Mouse (Mus musculus): ENCODE measurements around the gene Pip4k2a.

Gene Pip4k2a

GRCm38 (mm10) chr2:18956424-18956823 is 41.5 kb downstream of the Pip4k2a start:
- DNase-seq (ENCODE audit: low read depth, low spot score) = no peak

GRCm38 (mm10) chr2:18955671-18956070 is 42.3 kb downstream of the Pip4k2a start:
- DNase-seq (ENCODE audit: low read depth, low spot score) = no peak

- DNase-seq (ENCODE audit: low read depth, low spot score) = no peak
Observed at GRCm38 (mm10) chr2:18955022-18955421, 42.9 kb downstream of the Pip4k2a start.

- DNase-seq (ENCODE audit: low read depth, low spot score) = no peak
Observed at GRCm38 (mm10) chr2:18954422-18954821, 43.5 kb downstream of the Pip4k2a start.

GRCm38 (mm10) chr2:18952102-18952673 is 45.7 kb downstream of the Pip4k2a start:
- no peak for DNase-seq (ENCODE audit: low read depth, low spot score)

GRCm38 (mm10) chr2:18950758-18951157 is 47.2 kb downstream of the Pip4k2a start:
- no peak for DNase-seq (ENCODE audit: low read depth, low spot score)

- no peak for DNase-seq (ENCODE audit: low read depth, low spot score)
Observed at GRCm38 (mm10) chr2:18948741-18949140, 49.2 kb downstream of the Pip4k2a start.

GRCm38 (mm10) chr2:18947669-18948459 is 50.1 kb downstream of the Pip4k2a start:
- DNase-seq (ENCODE audit: low read depth, low spot score) = no peak

- no peak for DNase-seq (ENCODE audit: low read depth, low spot score)
Observed at GRCm38 (mm10) chr2:18945438-18945837, 52.5 kb downstream of the Pip4k2a start.

- no peak for DNase-seq (ENCODE audit: low read depth, low spot score)
Observed at GRCm38 (mm10) chr2:18943930-18944329, 54.0 kb downstream of the Pip4k2a start.

GRCm38 (mm10) chr2:18943366-18943765 is 54.6 kb downstream of the Pip4k2a start:
- DNase-seq (ENCODE audit: low read depth, low spot score) = no peak

GRCm38 (mm10) chr2:18940693-18941270 is 57.1 kb downstream of the Pip4k2a start:
- no peak for DNase-seq (ENCODE audit: low read depth, low spot score)

- DNase-seq (ENCODE audit: low read depth, low spot score) = no peak
Observed at GRCm38 (mm10) chr2:18938923-18939329, 59.0 kb downstream of the Pip4k2a start.

- DNase-seq (ENCODE audit: low read depth, low spot score) = no peak
Observed at GRCm38 (mm10) chr2:18938232-18938631, 59.7 kb downstream of the Pip4k2a start.

GRCm38 (mm10) chr2:18937611-18938010 is 60.3 kb downstream of the Pip4k2a start:
- no peak for DNase-seq (ENCODE audit: low read depth, low spot score)

GRCm38 (mm10) chr2:18936446-18936845 is 61.5 kb downstream of the Pip4k2a start:
- DNase-seq (ENCODE audit: low read depth, low spot score) = no peak

- no peak for DNase-seq (ENCODE audit: low read depth, low spot score)
Observed at GRCm38 (mm10) chr2:18935581-18936027, 62.3 kb downstream of the Pip4k2a start.

- DNase-seq (ENCODE audit: low read depth, low spot score) = no peak
Observed at GRCm38 (mm10) chr2:18934131-18934530, 63.8 kb downstream of the Pip4k2a start.

- DNase-seq (ENCODE audit: low read depth, low spot score) = no peak
Observed at GRCm38 (mm10) chr2:18933418-18933817, 64.5 kb downstream of the Pip4k2a start.

- DNase-seq (ENCODE audit: low read depth, low spot score) = no peak
Observed at GRCm38 (mm10) chr2:18930318-18931060, 67.4 kb downstream of the Pip4k2a start.

- DNase-seq (ENCODE audit: low read depth, low spot score) = no peak
Observed at GRCm38 (mm10) chr2:18928597-18929257, 69.2 kb downstream of the Pip4k2a start.

- no peak for DNase-seq (ENCODE audit: low read depth, low spot score)
Observed at GRCm38 (mm10) chr2:18928196-18928595, 69.7 kb downstream of the Pip4k2a start.
